Mouse (Mus musculus): ENCODE data around the gene Slc22a14.

- TF ChIP-seq CTCF (IDR thresholded peaks at IDR 0.05; ENCODE audit: low read depth, low read length): no peak
- TF ChIP-seq POLR2A (IDR thresholded peaks at IDR 0.05; ENCODE audit: extremely low read depth, insufficient read depth, low read length): no peak
Observed at GRCm38 (mm10) chr9:119164743-119165142, 200.6 kb downstream of the Slc22a14 start.
